Mouse (Mus musculus): ENCODE data around the gene Cldn34b4. TPM values are rescaled to one million over a fixed set of nuclear protein-coding genes. Genes with fewer than 3 reads are reported as not detected.

Cldn34b4 gene
- not detected in 2 replicates for total RNA-seq (2015; ENCODE audit: low replicate concordance)
- total RNA-seq (2017; ENCODE audit: low replicate concordance): not detected in 2 replicates

GRCm38 (mm10) chrX:76393050-76393449, at the start of gene Cldn34b4:
Gene Cldn34b4 (plus strand): TSS chrX:76393350.
- ATAC-seq (replicated peaks; ENCODE audit: low FRiP score, poor library complexity, severe bottlenecking): no peak

Other genes starting within 250 kb of the Cldn34b4 start
- not detected in 2 replicates for gene Cldn34b3, start 129.0 kb upstream of the Cldn34b4 start, total RNA-seq (2015; ENCODE audit: low replicate concordance)
- gene Cldn34b3, start 129.0 kb upstream of the Cldn34b4 start, total RNA-seq (2017; ENCODE audit: low replicate concordance): not detected in 2 replicates
- not detected in 2 replicates for gene Cldn34d, start 209.6 kb downstream of the Cldn34b4 start, total RNA-seq (2015; ENCODE audit: low replicate concordance)
- gene Cldn34d, start 209.6 kb downstream of the Cldn34b4 start, total RNA-seq (2017; ENCODE audit: low replicate concordance): 0.42 TPM in 1 of 2 replicates, not detected in the other

Measured in erythroblast, adult 5-6 weeks (primary cell).